Mouse (Mus musculus) C2C12 (cell line): ENCODE data around the gene E330034G19Rik.

Source experiments
- CEBPB ChIP-seq: IDR thresholded peaks from one replicate; pipeline ENCODE4 v1.6.1; 2011; ENCODE audit warnings: low read depth, mild to moderate bottlenecking, control low read depth, moderate library complexity
- CTCF ChIP-seq: IDR thresholded peaks from one replicate; pipeline ENCODE4 v1.5.1; 2011; ENCODE audit not compliant: control insufficient read depth, insufficient read depth, insufficient read length

DNA sequence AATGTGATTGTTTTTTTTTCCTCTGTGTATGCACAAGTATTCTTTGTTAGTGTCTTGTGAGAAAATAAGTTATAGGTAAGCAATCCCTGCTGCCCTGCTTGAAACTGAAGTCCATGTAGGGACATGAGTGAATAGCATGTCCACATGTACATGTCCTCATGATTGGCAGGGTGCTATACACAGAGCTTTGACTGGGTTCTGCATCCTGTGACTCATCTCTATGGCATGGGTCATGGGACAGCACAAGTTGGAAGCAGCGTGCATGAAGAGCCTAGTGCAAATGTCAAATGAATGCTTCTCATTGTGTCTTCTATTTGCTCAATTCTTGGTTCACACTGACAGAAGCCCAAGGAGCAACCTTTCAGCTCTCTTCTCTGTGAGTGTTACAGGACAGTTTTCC is 14.1 kb downstream of the E330034G19Rik start:
- TF ChIP-seq CTCF (no peak), CEBPB (no peak)
